Mouse (Mus musculus) layer of hippocampus, adult 2 months (tissue): Measurements from ENCODE around the gene Pde3a. TPM values are rescaled to one million over a fixed set of nuclear protein-coding genes. Genes with fewer than 3 reads are reported as not detected.
A peak's percentile ranks its signal among the peaks of the same experiment; 100 is the strongest.

Experiments
- DNase-seq, 2 experiments: peaks; one replicate each; pipeline ENCODE4 v3.0.0; 2022; ENCODE audit warnings: low spot score in 2 of 2
- H3K27ac ChIP-seq: fragments of 200-600 bp; 2 replicates; pipeline ENCODE4 v1.8.1; 2022
- H3K4me3 ChIP-seq: fragments of 200-600 bp; 2 replicates; pipeline ENCODE4 v1.8.1; 2022; ENCODE audit warnings: mild to moderate bottlenecking
- CTCF ChIP-seq: fragments of 200-600 bp; conservative IDR thresholded peaks from 2 replicates; pipeline ENCODE4 v1.8.1; 2022; ENCODE audit warnings: antibody characterized with exemption, mild to moderate bottlenecking, moderate library complexity
- total RNA-seq, 2 experiments: library from RNA; stranded (reverse); gene quantifications; 2 replicates each; pipeline ENCODE4 v1.2.3; 2021

Gene Pde3a
- total RNA-seq, 2 experiments from 2014 or later, result 3.1 to 3.4 TPM

GRCm38 (mm10) chr6:141470251-141470650, 221.2 kb downstream of the Pde3a start:
- Histone ChIP-seq H3K4me3 (no peak overlapping the region), H3K27ac (no peak overlapping the region)
- DNase-seq, result no peak
- peak; percentile 42 for TF ChIP-seq CTCF

- no peak for TF ChIP-seq CTCF
- DNase-seq, result no peak
- no peak overlapping the region for H3K27ac ChIP-seq
- no peak overlapping the region for H3K4me3 ChIP-seq
Measured at GRCm38 (mm10) chr6:141474223-141474622, 225.2 kb downstream of the Pde3a start.

- H3K27ac ChIP-seq, result no peak overlapping the region
- DNase-seq, result no peak
- no peak overlapping the region for H3K4me3 ChIP-seq
- no peak for TF ChIP-seq CTCF
Measured at GRCm38 (mm10) chr6:141474696-141475095, 225.6 kb downstream of the Pde3a start.

- no peak overlapping the region for H3K27ac ChIP-seq
- no peak overlapping the region for H3K4me3 ChIP-seq
- no peak for TF ChIP-seq CTCF
- no peak for DNase-seq
Measured at GRCm38 (mm10) chr6:141485302-141486021, 236.4 kb downstream of the Pde3a start.

- DNase-seq, result peak; percentile 15 to 59
- H3K27ac ChIP-seq, result 0 out of 2 replicates have a peak overlapping the region, but pooled peaks have one; percentile 49
- TF ChIP-seq CTCF, result peak; percentile 86
- H3K4me3 ChIP-seq, result peak overlapping the region; percentile 45
Measured at GRCm38 (mm10) chr6:141487266-141487665, 238.2 kb downstream of the Pde3a start.

GRCm38 (mm10) chr6:141488619-141489018, 239.6 kb downstream of the Pde3a start:
- peak; percentile 90 for TF ChIP-seq CTCF
- no peak overlapping the region for H3K4me3 ChIP-seq
- no peak overlapping the region for H3K27ac ChIP-seq
- peak in 1 of 2 experiments; percentile 65 for DNase-seq

GRCm38 (mm10) chr6:141494909-141495308, 245.8 kb downstream of the Pde3a start:
- DNase-seq, result no peak
- TF ChIP-seq CTCF, result no peak
- no peak overlapping the region for H3K4me3 ChIP-seq
- H3K27ac ChIP-seq, result peak overlapping the region; percentile 59

- TF ChIP-seq CTCF, result no peak
- Histone ChIP-seq H3K4me3 (no peak overlapping the region; the same call in 1 of the 2 replicates), H3K27ac (peak overlapping the region; percentile 66)
- DNase-seq, result peak in 1 of 2 experiments; percentile 17
Measured at GRCm38 (mm10) chr6:141495634-141496418, 246.8 kb downstream of the Pde3a start.

- no peak for DNase-seq
- Histone ChIP-seq H3K27ac (no peak overlapping the region), H3K4me3 (no peak overlapping the region)
- peak; percentile 73 for TF ChIP-seq CTCF
Measured at GRCm38 (mm10) chr6:141499511-141499910, 250.4 kb downstream of the Pde3a start.

- no peak for DNase-seq
- no peak for TF ChIP-seq CTCF
- 0 out of 2 replicates have a peak overlapping the region, but pooled peaks have one; percentile 10 for H3K27ac ChIP-seq
Measured at GRCm38 (mm10) chr6:141501171-141501570, 252.1 kb downstream of the Pde3a start.

GRCm38 (mm10) chr6:141522541-141522940, 273.5 kb downstream of the Pde3a start:
- Histone ChIP-seq H3K4me3 (no peak overlapping the region), H3K27ac (peak overlapping the region; percentile 91)
- no peak for TF ChIP-seq CTCF
- no peak for DNase-seq

More at GRCm38 (mm10) chr6:141501171-141501570, 252.1 kb downstream of the Pde3a start:
- H3K4me3 ChIP-seq, result no peak overlapping the region

- no peak for TF ChIP-seq CTCF
- peak; percentile 21 to 42 for DNase-seq
- H3K4me3 ChIP-seq, result peak within 1 kb of the TSS; percentile 54
- H3K27ac ChIP-seq, result peak within 1 kb of the TSS; percentile 91
Measured at GRCm38 (mm10) chr6:141523747-141524640, 274.9 kb downstream of the Pde3a start, which contains the start of gene Slco1c1. TSS of gene Slco1c1 (plus strand) at chr6:141524368.
